Mouse (Mus musculus) frontal cortex, postnatal 14 days (tissue): ENCODE measurements around the gene Lnx2.

Experiments
- DNase-seq, 2 experiments: peaks; one replicate each; pipeline ENCODE4 v3.0.0; 2022; ENCODE audit warnings: low spot score in 2 of 2

Lnx2 gene

GRCm38 (mm10) chr5:147077305-147078034 lies 1.1 kb upstream of the Lnx2 start:
- peak; percentile 75 to 87 for DNase-seq

DNA sequence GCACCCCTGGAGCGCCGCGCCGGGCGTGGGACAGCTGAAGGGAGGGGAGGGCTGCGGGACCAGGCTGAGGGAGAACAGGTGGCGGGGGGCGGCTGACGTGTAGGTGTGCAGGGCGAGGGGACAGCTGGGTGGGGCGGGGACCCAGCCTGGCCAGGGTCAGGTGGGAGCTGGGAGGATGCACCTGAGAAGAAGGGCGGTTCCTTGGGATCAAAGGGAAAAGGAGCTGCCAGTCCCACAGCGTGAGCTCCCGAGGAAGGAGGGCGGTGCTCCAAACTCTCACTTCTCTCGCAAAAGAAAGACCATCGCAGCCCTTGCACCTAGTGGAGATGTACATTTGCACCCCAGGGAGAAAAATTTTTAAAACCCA lies 396 bp upstream of the Lnx2 start, which contains the start of gene Polr1d:
Gene Polr1d (plus strand): TSS at position 252 of the 367 bp plus-strand sequence.
- no peak for DNase-seq

DNA sequence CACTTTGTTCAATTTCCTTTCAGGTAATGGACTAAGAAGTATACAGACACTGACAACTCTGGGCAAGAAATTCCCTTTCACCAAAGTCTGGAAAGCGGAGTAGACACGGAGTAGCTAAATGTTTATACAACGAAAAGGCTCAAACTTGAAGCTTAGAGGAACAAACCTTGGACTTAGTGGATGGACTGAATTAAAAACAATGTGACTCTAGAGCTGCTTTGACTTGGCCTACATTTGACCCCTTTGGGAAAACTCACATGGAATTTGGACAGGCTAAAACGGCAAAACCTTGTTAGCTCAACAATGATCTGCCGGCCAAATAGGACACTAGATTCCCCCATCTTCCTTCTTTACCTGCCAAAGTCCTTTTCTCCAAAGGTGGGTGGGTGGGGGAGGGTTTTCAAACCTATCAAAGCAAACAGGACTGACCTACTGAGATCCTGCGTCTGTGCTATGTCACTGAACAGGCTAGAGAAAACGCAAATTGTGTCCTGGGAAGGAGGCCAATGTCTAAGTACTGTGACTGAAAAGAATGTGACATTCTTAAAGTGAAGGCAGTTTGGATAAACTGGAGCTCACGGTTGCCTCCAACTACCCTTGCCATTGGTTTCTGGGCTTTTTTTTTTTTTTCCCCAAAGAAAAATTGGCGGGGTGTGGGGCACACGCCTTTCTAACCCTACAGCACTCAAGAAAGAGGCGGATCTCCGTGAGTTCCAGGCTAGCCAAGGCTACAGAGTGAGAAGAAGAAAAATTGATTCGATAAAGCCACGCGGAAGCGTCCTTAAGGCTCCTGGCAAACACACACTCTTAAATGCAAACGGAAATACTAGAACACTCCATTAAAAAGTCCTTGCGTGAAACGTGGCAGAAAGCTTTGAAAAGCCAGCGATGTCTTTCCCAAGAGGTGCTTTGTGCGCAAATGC lies 1.0 kb downstream of the Lnx2 start:
- DNase-seq: no peak

DNA sequence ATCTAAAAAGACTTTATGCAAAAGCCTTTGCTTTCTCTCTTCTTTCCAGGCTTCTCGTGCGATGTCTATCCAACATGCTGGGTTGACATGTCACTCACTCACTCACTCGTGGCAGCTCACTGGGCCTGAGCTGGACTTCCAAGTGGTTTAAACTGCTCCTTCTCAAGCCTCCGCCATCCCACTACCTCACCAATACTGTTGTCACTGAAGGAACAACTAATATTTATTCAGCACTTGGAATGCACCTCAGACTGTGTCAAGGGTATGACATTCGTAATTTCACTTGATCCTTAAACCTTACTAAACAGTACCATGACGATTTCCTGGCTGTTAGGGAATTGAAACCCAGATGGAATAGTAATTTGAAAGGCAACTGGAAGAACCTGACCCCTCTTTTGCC lies 2.6 kb downstream of the Lnx2 start:
- no peak for DNase-seq

- no peak for DNase-seq
These were observed 4.5 kb downstream of the Lnx2 start for GRCm38 (mm10) chr5:147071886-147072285.

GRCm38 (mm10) chr5:147070791-147071516 lies 5.4 kb downstream of the Lnx2 start:
- no peak for DNase-seq

DNA sequence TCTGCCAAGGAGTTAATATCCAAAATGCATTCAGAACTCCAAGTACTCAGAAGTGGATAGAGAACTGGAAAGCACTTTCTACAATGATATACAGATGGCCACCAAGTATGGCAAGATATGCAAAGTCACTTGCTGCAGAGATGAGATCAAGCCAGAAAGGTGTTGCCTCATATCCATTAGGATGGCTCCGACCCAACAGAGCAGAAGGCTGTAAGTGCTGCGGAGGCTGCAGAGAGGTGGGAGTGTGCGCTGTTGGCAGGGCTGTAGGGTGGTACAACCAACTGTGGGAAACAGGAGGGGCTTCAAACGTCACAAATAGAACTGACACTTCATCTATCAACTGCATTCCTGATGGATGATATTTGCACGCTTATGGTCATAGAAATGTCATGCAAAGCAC lies 7.5 kb downstream of the Lnx2 start:
- DNase-seq: no peak

- no peak for DNase-seq
These were observed 9.4 kb downstream of the Lnx2 start for GRCm38 (mm10) chr5:147066965-147067364.

DNA sequence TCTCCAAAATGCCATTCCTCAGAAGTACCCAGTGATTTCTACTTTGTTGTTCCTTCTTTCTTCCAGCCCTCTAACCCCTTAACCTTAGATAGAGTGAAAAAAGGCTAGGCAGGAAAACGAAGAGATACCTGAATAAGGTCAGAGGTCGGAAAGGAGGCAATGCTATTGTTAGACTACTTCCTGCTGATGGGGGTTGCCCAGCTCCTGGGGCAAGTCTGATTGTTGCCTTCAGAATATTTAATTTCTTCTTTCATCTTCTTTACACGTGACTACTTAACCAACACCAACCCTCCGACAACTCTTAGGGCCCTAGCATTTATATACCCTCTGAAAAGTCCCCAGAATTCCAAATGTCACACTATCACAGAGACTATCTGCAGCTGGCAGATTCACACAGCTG lies 10.3 kb downstream of the Lnx2 start:
- DNase-seq: no peak

DNA sequence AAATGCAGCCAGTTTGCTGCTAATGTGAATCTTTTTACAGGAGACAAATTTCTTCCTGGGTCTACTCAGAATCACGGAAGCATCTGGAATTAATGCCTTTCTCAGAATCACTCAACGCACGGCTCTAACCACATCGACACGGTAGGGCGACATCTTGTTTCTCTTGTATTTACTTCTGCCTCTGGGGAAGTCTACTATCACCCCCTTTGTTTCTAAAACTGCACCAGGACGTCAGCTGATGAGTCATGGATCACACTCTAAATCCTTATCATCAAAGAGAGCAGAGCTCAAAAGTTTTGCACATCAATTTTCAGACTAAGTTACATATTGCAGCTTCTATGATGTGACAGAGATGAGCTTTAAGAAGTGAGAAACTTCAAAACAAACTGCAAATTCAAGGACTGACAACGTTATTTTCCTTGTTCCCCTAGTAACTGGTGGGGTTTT lies 13.1 kb downstream of the Lnx2 start:
- DNase-seq: no peak

DNA sequence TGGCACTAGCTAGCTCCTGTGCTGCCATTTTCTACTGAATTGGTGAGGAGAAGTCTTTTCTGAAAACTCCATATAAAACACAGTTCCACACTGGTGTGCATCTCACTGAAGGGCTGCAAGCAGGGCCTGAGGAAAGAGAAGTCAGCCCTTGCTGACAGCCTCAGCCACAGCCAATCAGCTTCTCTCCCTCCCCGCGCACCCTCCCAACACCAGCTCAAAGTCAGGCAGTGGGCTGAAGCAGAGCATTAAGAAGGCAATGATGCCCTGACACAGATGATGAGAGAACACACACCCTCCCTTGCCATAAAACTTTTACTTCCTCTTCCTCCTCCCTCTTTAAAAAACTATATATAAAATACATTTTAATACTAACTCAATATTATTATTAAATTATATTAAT lies 16.4 kb downstream of the Lnx2 start:
- DNase-seq: no peak

- no peak for DNase-seq
These were observed 17.1 kb downstream of the Lnx2 start for GRCm38 (mm10) chr5:147059319-147059718.

DNA sequence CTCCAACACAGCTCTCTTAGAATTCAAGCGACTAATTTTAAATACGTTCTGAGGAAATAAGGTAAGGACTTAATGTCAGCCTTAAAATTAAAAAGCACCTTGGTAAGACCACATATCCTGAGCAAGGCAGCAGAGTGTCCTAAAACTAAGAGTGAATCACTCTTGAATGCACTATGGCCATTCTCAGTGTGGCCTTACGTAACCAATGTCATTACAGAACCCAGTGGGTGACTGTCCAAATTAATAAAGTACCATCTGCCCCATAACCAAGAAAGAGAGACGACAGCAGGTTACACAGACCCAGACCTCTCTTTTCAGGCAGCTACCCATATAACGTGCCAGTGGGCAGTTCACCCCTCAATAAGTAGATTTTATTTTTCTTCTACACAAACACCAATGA lies 17.7 kb downstream of the Lnx2 start:
- no peak for DNase-seq

DNA sequence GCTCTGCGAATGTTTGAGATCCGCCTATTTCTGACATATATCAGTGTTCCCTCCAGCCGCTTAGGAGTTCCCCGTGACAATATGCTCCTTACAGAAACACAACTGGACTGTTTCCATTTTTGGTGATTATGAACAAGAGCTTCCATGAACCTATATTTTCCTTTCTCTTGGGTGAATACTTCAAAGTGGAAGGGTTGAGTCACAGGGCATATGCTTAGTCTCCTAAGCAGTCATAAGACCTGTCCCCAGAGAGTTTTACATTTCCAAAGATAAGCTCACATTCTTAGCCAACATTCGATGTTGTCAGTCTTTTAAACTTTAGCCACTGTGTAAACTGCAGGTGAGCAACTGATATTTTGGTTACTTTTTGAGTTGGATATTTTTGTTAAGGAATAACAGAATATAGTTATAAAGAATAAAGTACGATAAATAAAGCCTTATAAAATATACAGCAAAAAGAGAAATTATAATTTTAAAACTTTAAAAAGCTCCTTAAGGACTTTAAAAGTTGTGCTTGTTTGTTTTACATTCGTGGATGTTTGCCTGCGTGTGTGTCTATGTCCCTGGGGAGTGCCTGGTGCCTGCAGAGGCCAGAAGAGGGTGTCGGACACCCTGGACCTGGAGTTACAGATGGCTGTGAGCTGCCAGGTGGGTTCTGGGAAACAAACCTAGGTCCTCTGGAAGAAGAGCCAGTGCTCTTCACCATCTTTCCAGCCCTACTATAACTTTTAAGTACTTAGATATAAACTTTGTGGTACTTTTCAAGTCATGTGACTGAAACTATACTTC lies 18.6 kb downstream of the Lnx2 start:
- DNase-seq: no peak

- no peak for DNase-seq
These were observed 19.6 kb downstream of the Lnx2 start for GRCm38 (mm10) chr5:147056712-147057290.

GRCm38 (mm10) chr5:147055572-147056245 lies 20.7 kb downstream of the Lnx2 start:
- no peak for DNase-seq

GRCm38 (mm10) chr5:147054747-147055270 lies 21.6 kb downstream of the Lnx2 start:
- no peak for DNase-seq

DNA sequence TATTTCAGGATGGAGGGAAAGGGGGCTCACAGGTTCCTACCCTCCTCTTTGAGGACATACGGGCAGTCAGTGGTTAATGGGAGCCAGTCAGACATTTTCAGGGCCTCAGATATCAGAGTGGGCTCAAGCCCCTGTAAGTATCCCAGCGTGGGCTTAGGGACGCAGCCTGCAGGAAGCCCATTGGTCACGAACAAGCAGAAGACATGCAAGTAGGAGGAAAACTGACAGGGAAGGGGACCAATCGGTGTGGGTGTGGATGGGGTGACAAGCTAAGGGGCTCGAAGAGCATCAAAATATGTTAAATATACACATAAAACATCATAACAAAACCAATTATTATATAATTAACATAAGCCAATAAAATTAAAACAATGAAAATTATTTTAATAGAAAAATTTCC lies 22.1 kb downstream of the Lnx2 start:
- no peak for DNase-seq

DNA sequence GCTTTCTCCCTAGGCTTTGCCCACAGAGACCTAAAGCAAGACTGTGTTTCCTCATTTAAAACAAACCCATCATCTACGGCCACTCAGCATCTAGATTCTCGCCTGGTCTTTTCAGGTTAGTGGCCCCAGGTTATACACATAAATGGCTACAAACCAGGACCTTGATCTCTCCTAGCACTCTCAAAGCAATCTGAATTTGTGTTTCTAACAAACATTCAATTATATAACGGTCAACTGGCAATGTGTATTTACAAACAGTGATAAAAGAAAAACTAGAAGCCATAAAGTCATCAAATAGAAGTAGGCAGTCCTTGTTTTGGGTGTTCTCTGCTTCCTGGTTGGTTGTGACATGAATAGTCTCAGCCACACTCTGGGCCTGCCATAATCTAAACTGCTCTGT lies 22.9 kb downstream of the Lnx2 start:
- DNase-seq: no peak

- DNase-seq: no peak
These were observed 23.3 kb downstream of the Lnx2 start for GRCm38 (mm10) chr5:147053071-147053470.

GRCm38 (mm10) chr5:147052309-147052558 lies 24.2 kb downstream of the Lnx2 start:
- no peak for DNase-seq
